Mouse (Mus musculus) frontal cortex, adult 2 months (tissue): ENCODE measurements around the gene G0s2. TPM values are rescaled to one million over a fixed set of nuclear protein-coding genes. Genes with fewer than 3 reads are reported as not detected.
"Not testable (repeated sequence)": the region's sequence is repeated elsewhere in the genome, so short reads cannot be mapped to it uniquely, and the experiment has no call there.

Experiments used
- DNase-seq, 2 experiments: peaks; one replicate each; pipeline ENCODE4 v3.0.0; 2022; ENCODE audit warnings: low spot score in 1 of 2; ENCODE audit errors: extremely low spot score in 1 of 2
- polyA plus RNA-seq: library from polyadenylated mRNA; depleted of rRNA; stranded (reverse); fragments of >200 nt; gene quantifications from 2 replicates; pipeline ENCODE4 v1.2.3, GENCODE M21; 2012

The G0s2 gene
- polyA plus RNA-seq, 1 experiment: 22.6 TPM

DNA sequence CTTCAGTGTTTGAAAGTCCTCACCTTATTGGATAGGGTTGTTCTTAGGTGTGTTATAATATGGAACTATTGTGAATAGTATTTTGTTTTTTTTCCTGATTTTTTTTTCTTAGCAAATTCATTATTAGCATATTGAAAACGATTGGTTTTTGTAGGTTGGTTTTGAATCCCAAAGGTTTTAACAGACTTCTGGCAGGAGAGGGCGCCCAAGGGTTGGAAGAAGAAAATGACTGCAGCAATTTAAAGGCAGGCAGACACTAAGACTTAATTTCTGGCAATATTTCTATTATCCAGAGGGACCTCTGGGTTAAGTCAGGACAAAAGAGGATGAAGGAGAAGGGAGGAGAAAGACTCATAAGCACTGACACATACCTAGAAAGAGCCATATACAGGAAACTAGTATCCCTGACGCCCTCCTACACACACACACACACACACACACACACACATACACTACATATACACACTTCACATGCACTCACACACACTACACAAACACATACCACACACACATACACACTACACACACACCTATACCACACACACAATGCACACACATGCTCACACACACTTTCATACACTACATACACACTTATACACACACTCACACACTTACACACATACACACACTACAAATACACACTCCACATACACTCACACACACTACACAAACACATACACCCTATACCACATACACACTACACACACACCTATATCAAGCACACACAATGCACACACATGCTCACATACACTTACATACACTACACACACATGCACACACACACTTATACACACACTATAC is 17.3 kb downstream of the G0s2 start:
- DNase-seq: peak in 1 of 2 experiments; percentile 89

- no peak for DNase-seq
Measured at GRCm38 (mm10) chr1:193255032-193255431, 18.0 kb downstream of the G0s2 start.

DNA sequence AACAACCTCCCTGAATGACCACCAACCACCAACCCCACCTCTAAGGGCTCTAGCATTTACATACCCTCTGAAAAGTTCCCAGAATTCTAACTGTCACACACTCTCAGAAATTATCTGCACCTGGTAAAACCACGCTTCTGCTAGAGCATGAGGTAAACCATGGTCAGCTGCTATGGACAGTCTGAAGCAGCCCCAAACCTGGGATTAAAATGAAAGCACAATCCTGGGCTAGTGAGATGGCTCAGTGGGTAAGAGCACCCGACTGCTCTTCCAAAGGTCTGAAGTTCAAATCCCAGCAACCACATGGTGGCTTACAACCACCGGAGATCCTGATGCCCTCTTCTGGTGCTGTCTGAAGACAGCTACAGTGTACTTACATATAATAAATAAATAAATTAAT is 19.1 kb downstream of the G0s2 start:
- not testable (repeated sequence) for DNase-seq

- DNase-seq: no peak
Measured at GRCm38 (mm10) chr1:193252616-193253015, 20.4 kb downstream of the G0s2 start.

- no peak for DNase-seq
Measured at GRCm38 (mm10) chr1:193251386-193251785, 21.6 kb downstream of the G0s2 start.

DNA sequence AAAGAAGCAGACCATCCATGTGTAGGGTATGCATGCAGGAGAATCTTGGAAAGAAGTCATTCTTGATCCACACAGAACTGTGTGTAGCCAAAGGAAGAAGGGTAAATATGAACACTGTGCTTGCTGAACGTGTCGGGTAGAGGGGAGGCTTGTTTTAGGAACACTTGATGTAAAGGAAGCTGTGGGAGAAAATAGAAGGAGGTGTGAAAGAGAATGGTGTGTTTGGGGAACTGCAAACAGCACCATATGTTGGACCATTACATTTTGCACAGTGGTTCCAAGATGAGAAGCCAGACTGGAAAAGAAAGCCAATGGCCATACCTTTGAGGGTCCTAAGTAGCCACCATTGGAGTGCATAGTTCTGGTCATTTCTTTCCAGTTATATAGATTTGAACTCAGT is 23.0 kb downstream of the G0s2 start:
- DNase-seq: peak; percentile 33 to 55

- no peak for DNase-seq
Measured at GRCm38 (mm10) chr1:193244235-193244634, 28.8 kb downstream of the G0s2 start.

DNA sequence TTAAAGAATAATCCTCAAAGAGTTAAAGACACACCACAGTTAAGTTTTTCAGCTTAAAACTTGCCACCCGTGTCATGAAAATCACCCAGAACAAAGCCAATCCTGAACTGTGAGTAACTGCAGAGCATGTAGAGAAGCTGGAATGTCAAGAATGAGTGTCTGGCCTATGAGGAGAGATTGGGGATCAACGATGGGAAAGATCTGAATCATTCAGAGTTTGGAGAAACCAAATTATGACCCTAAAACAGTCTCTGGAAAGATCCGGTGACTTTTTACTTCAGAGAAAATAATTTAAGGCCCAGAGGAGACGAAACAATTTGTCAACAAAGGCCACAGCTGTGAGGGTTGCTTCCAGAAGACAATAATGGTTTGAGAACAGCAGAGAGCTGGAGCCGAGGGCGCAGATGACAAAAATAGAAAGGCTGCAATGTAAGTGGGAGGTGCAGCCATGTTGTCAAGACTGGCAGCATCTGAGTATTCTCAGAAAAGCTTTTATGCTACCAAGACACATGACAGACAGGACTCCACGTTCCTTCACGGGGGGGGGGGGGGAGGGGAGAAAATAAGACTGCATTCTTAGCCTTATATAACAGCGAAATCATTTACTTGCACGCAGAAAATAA is 29.3 kb downstream of the G0s2 start:
- peak in 1 of 2 experiments; percentile 47 for DNase-seq

- no peak for DNase-seq
Measured at GRCm38 (mm10) chr1:193242863-193243262, 30.2 kb downstream of the G0s2 start.

- DNase-seq: peak; percentile 90 to 92
Measured at GRCm38 (mm10) chr1:193242238-193242637, 30.8 kb downstream of the G0s2 start.

- DNase-seq: no peak
Measured at GRCm38 (mm10) chr1:193241436-193241835, 31.6 kb downstream of the G0s2 start.

GRCm38 (mm10) chr1:193238426-193238825 is 34.6 kb downstream of the G0s2 start:
- no peak for DNase-seq

GRCm38 (mm10) chr1:193234930-193235329 is 38.1 kb downstream of the G0s2 start:
- DNase-seq: no peak

DNA sequence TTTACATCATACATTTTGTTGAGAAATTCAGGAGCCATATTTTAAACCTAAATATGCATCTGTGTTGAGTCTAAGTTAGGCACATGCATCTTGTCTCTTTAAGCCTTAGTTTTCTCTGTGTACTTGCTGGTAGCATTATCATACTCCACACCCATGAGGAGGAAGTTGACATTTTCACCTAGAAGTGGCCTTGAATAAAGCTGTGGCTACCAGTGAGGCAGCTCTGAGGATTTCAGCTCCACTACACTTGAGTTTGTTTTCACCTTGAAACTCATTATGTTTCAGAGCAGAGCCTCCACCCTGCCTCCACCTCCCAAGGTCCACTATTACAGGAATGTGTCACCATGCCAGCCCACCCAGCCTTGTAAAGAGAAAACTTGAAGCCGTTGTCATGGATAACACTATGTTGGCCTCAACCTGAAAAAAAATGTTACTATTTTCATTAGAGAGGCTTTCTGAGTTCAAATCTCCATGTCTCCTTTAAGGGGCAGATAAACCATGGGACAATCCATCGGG is 38.8 kb downstream of the G0s2 start:
- no peak for DNase-seq

GRCm38 (mm10) chr1:193232732-193233131 is 40.3 kb downstream of the G0s2 start:
- no peak for DNase-seq

GRCm38 (mm10) chr1:193230935-193231334 is 42.1 kb downstream of the G0s2 start:
- DNase-seq: no peak

GRCm38 (mm10) chr1:193230531-193230930 is 42.5 kb downstream of the G0s2 start:
- DNase-seq: no peak

DNA sequence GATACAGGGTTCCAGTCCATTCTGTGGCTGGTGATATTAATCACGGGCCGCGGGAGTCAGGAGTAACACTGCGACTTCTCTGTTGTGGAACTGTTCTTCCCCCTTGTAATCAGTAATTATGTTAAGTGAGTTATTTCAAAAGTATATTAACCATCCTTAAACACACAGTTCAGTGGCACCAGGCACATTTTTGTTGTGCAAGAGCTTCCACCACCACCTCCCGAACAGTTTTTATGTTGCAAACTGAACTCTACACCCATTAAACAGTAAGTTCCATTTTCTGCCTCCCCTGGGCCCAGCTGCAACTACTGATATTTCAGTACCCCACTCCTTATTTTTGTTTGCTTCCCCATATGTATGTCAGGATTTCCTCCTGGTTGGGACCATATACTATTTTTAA is 43.4 kb downstream of the G0s2 start:
- DNase-seq: no peak

DNA sequence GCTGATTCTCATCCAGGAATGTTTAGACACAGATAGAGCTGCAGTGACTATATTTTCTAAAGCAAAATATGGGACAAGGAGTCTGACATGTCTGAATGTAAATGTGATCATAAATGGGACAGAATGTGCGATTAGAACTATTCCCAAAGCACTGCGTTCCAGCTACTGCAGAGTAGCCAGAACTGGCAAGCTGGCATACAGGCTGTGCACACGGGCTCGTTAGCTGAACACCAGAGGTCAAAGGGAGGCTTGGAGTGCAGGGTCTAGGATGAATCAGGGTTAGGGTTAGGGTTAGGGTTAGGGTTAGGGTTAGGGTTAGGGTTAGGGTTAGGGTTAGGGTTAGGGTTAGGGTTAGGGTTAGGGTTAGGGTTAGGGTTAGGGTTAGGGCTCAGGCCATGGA is 45.5 kb downstream of the G0s2 start:
- no peak for DNase-seq

DNA sequence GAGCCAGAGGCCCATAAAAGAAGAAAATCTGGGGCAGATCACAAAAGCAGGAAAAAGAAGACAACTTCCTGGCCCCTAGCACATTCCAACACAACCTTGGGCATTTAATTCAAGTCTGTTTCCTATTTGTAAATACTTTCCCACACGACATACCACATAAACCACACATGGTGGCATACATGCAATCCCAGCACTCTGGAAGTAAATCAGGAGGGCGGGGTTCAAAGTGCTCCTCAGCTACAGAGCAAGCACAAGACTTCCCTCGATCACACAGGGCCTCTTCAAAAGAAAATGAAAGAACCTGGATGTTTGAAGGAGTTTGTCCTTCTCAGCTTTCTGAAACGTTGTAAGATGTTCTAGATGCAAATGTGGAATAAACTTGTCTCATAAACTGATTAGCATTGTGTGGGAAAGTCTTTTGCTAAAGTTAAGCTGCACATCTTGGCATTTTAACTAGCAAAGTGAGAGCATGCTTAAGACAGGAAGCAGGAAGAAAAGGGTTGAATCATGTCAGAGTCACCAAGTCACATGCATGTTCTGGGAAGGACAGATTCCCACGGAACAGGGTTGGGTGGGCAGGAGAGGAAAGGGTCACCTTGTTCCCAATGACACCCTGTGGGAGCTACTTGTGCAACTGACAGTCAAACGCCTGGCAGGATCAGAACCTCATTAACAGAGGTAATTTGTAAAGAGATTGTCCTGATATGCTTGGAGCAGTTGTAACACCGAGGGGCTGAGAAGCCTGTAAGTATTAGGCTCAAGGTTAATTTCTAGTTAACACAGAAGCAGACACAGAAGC is 46.1 kb downstream of the G0s2 start:
- peak in 1 of 2 experiments; percentile 27 for DNase-seq

- DNase-seq: no peak
Measured at GRCm38 (mm10) chr1:193226114-193226513, 46.9 kb downstream of the G0s2 start.
